Mouse (Mus musculus) ovary, adult 10 weeks (tissue): ENCODE results near the gene Olfr655. TPM values are rescaled to one million over a fixed set of nuclear protein-coding genes. Genes with fewer than 3 reads are reported as not detected.

Experiments used
- polyA plus RNA-seq: library from polyadenylated mRNA; stranded (reverse); fragments of 350-450 nt; fragmentation: Illumina TruSeq; extraction: RNeasy Lipid Tissue Mini Kit (QIAGEN cat#74804); gene quantifications from one replicate; pipeline ENCODE4 v1.2.3, GENCODE M21; 2014

The Olfr655 gene
- not detected for polyA plus RNA-seq

GRCm38 (mm10) chr7:104601679-104602078 lies at the start of gene Olfr655:
Gene Olfr655, minus strand, starts transcription at chr7:104601779.

GRCm38 (mm10) chr7:104646841-104647482 lies 45.4 kb upstream of the Olfr655 start, which contains the start of gene Olfr658:
Gene Olfr658, minus strand, starts transcription at chr7:104647305.

GRCm38 (mm10) chr7:104624494-104624893 lies 22.9 kb upstream of the Olfr655 start, which contains the start of gene Olfr657:
Gene Olfr657, plus strand, starts transcription at chr7:104624794.

GRCm38 (mm10) chr7:104613655-104614054 lies 12.1 kb upstream of the Olfr655 start, which contains the start of gene Olfr656:
Gene Olfr656, plus strand, starts transcription at chr7:104613955.

GRCm38 (mm10) chr7:104586725-104587124 lies 14.9 kb downstream of the Olfr655 start, which contains the start of gene Olfr654:
Gene Olfr654, plus strand, starts transcription at chr7:104587025.

GRCm38 (mm10) chr7:104577014-104577413 lies 24.6 kb downstream of the Olfr655 start, which contains the start of gene Olfr653:
Gene Olfr653, plus strand, starts transcription at chr7:104577314.

GRCm38 (mm10) chr7:104560601-104561000 lies 41.0 kb downstream of the Olfr655 start, which contains the start of gene Olfr652:
Gene Olfr652, plus strand, starts transcription at chr7:104560901.

GRCm38 (mm10) chr7:104549833-104550232 lies 51.7 kb downstream of the Olfr655 start, which contains the start of gene Olfr651:
Gene Olfr651, plus strand, starts transcription at chr7:104550133.

Other genes starting within 250 kb of the Olfr655 start
- gene Trim12c, start 248.4 kb downstream of the Olfr655 start, polyA plus RNA-seq: 27.0 TPM
- 0.23 TPM for gene Trim30b, start 231.9 kb downstream of the Olfr655 start, polyA plus RNA-seq
- gene Trim30c, start 200.9 kb downstream of the Olfr655 start, polyA plus RNA-seq: 0.46 TPM
- 28.2 TPM for gene Trim30a, start 136.6 kb downstream of the Olfr655 start, polyA plus RNA-seq
- gene Trim30d, start 93.9 kb downstream of the Olfr655 start, polyA plus RNA-seq: 24.0 TPM
- not detected for gene Olfr651, start 51.6 kb downstream of the Olfr655 start, polyA plus RNA-seq
- gene Olfr652, start 40.9 kb downstream of the Olfr655 start, polyA plus RNA-seq: not detected
- not detected for gene Olfr653, start 24.5 kb downstream of the Olfr655 start, polyA plus RNA-seq
- gene Olfr654, start 14.8 kb downstream of the Olfr655 start, polyA plus RNA-seq: not detected
- not detected for gene Olfr656, start 12.2 kb upstream of the Olfr655 start, polyA plus RNA-seq
- not detected for gene Olfr657, start 23.0 kb upstream of the Olfr655 start, polyA plus RNA-seq
- not detected for gene Olfr658, start 45.5 kb upstream of the Olfr655 start, polyA plus RNA-seq
- not detected for gene Olfr659, start 65.0 kb upstream of the Olfr655 start, polyA plus RNA-seq
- gene Olfr661, start 84.7 kb upstream of the Olfr655 start, polyA plus RNA-seq: not detected
- gene Usp17le, start 175.7 kb upstream of the Olfr655 start, polyA plus RNA-seq: not detected
- gene Usp17lb, start 240.8 kb upstream of the Olfr655 start, polyA plus RNA-seq: not detected